Mouse (Mus musculus): ENCODE results near the gene Thtpa. TPM values are rescaled to one million over a fixed set of nuclear protein-coding genes. Genes with fewer than 3 reads are reported as not detected.

Gene Thtpa
- polyA plus RNA-seq, 1 experiment = 13.8 TPM

DNA sequence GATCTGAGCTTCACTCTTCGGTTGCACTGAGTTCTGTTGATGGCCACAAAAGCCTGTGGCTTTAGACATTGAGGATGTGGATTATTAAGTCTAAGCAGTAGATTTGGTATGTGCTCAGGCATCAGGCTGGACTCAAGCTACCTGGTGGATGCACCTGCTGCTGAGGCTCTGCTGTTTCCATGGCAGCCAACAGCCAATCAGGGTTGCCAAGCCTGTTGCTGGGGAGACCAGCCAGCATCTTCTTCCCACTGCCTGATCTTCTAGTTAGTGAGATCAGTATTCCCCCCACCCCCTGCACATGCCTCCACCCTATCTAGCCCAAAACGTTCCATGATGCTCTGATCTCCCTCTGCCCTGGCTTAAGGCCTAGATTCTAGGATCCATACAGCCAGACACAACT, 17.1 kb downstream of the Thtpa start:
- Histone ChIP-seq H3K4me3 (ENCODE audit: insufficient read depth, low read depth, low read length) (no peak overlapping the region), H3K4me1 (ENCODE audit: control insufficient read depth, insufficient read depth, low read length) (0 out of 2 replicates have a peak, but pooled peaks cover 4% of the 10 kb centered on the region), H3K27ac (ENCODE audit: insufficient read depth, low read depth, low read length) (no peak overlapping the region), H3K27me3 (replicated peaks; ENCODE audit: control insufficient read depth, insufficient read depth, low read length) (no peaks in the 10 kb centered on the region; the same call in 1 of the 2 replicates), H3K36me3 (ENCODE audit: control insufficient read depth, insufficient read depth, low read length) (no peaks in the 10 kb centered on the region)
- DNase-seq = no peak
- TF ChIP-seq CTCF (conservative IDR thresholded peaks at IDR 0.05; ENCODE audit: insufficient read depth, insufficient read length, low read depth, low read length) (no peak), POLR2A (IDR thresholded peaks at IDR 0.05; ENCODE audit: low read depth, low read length) (no peak)
- 77% methylated on average over 2 of the region's 2 CpGs for WGBS

- no peak for DNase-seq
- no peaks in the 10 kb centered on the region; the same call in 1 of the 2 replicates for H3K27me3 ChIP-seq (replicated peaks; ENCODE audit: control insufficient read depth, insufficient read depth, low read length)
- 74% methylated on average over 51 of the region's 51 CpGs for WGBS
- H3K4me3 ChIP-seq (ENCODE audit: insufficient read depth, low read depth, low read length) = no peak overlapping the region
- H3K4me1 ChIP-seq (ENCODE audit: control insufficient read depth, insufficient read depth, low read length) = 0 out of 2 replicates have a peak, but pooled peaks cover 4% of the 10 kb centered on the region
- no peak overlapping the region for H3K27ac ChIP-seq (ENCODE audit: insufficient read depth, low read depth, low read length)
- no peaks in the 10 kb centered on the region for H3K36me3 ChIP-seq (ENCODE audit: control insufficient read depth, insufficient read depth, low read length)
- TF ChIP-seq POLR2A (IDR thresholded peaks at IDR 0.05; ENCODE audit: low read depth, low read length) (no peak), CTCF (conservative IDR thresholded peaks at IDR 0.05; ENCODE audit: insufficient read depth, insufficient read length, low read depth, low read length) (no peak)
These were observed 18.9 kb downstream of the Thtpa start for GRCm38 (mm10) chr14:55113351-55113974.

- Histone ChIP-seq H3K4me1 (ENCODE audit: control insufficient read depth, insufficient read depth, low read length) (0 out of 2 replicates have a peak, but pooled peaks cover 4% of the 10 kb centered on the region), H3K27me3 (replicated peaks; ENCODE audit: control insufficient read depth, insufficient read depth, low read length) (no peaks in the 10 kb centered on the region; the same call in 1 of the 2 replicates), H3K27ac (ENCODE audit: insufficient read depth, low read depth, low read length) (no peak overlapping the region), H3K4me3 (ENCODE audit: insufficient read depth, low read depth, low read length) (peak overlapping the region; percentile 61; the same call in 1 of the 2 replicates), H3K36me3 (ENCODE audit: control insufficient read depth, insufficient read depth, low read length) (no peaks in the 10 kb centered on the region)
- WGBS = 11% methylated on average over 26 of the region's 26 CpGs
- peak; percentile 45 for TF ChIP-seq CTCF (conservative IDR thresholded peaks at IDR 0.05; ENCODE audit: insufficient read depth, insufficient read length, low read depth, low read length)
- TF ChIP-seq POLR2A (IDR thresholded peaks at IDR 0.05; ENCODE audit: low read depth, low read length) = no peak
- DNase-seq = no peak
These were observed 19.5 kb downstream of the Thtpa start for GRCm38 (mm10) chr14:55113975-55114645.

- Histone ChIP-seq H3K4me3 (ENCODE audit: insufficient read depth, low read depth, low read length) (peak overlapping the region; percentile 61), H3K27me3 (replicated peaks; ENCODE audit: control insufficient read depth, insufficient read depth, low read length) (no peaks in the 10 kb centered on the region; the same call in 1 of the 2 replicates), H3K27ac (ENCODE audit: insufficient read depth, low read depth, low read length) (no peak overlapping the region), H3K4me1 (ENCODE audit: control insufficient read depth, insufficient read depth, low read length) (0 out of 2 replicates have a peak, but pooled peaks cover 4% of the 10 kb centered on the region), H3K36me3 (ENCODE audit: control insufficient read depth, insufficient read depth, low read length) (no peaks in the 10 kb centered on the region)
- DNase-seq = peak; percentile 42
- TF ChIP-seq CTCF (conservative IDR thresholded peaks at IDR 0.05; ENCODE audit: insufficient read depth, insufficient read length, low read depth, low read length) (no peak), POLR2A (IDR thresholded peaks at IDR 0.05; ENCODE audit: low read depth, low read length) (no peak)
- under 1% methylated on average over 73 of the region's 78 CpGs for WGBS
These were observed 20.4 kb downstream of the Thtpa start for GRCm38 (mm10) chr14:55114759-55115701.

DNA sequence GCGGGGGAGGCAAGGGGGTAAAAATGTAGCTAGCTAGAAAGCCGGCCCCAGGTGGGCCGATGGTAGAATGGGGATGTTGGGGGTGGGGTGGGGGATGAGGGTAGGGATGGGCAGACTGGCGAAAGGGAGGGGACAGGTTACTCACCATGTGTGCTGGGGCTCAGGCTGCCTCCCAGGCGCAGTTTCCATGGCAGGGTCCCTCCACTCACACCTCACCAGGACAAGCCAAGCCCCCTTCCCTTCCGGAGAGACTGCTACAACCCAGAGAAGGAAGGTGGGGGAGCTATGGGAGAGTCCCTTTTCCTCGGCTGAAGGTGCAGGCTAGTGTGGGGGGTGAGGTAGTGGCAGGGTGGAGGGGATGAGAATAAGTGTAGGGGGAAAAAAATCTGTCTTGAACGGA, 21.3 kb downstream of the Thtpa start:
- Histone ChIP-seq H3K4me1 (ENCODE audit: control insufficient read depth, insufficient read depth, low read length) (0 out of 2 replicates have a peak, but pooled peaks cover 4% of the 10 kb centered on the region), H3K4me3 (ENCODE audit: insufficient read depth, low read depth, low read length) (no peak overlapping the region), H3K36me3 (ENCODE audit: control insufficient read depth, insufficient read depth, low read length) (no peaks in the 10 kb centered on the region), H3K27me3 (replicated peaks; ENCODE audit: control insufficient read depth, insufficient read depth, low read length) (no peaks in the 10 kb centered on the region; the same call in 1 of the 2 replicates), H3K27ac (ENCODE audit: insufficient read depth, low read depth, low read length) (no peak overlapping the region)
- DNase-seq = no peak
- 4% methylated on average over 8 of the region's 8 CpGs for WGBS
- no peak for TF ChIP-seq POLR2A (IDR thresholded peaks at IDR 0.05; ENCODE audit: low read depth, low read length)
- no peak for TF ChIP-seq CTCF (conservative IDR thresholded peaks at IDR 0.05; ENCODE audit: insufficient read depth, insufficient read length, low read depth, low read length)

DNA sequence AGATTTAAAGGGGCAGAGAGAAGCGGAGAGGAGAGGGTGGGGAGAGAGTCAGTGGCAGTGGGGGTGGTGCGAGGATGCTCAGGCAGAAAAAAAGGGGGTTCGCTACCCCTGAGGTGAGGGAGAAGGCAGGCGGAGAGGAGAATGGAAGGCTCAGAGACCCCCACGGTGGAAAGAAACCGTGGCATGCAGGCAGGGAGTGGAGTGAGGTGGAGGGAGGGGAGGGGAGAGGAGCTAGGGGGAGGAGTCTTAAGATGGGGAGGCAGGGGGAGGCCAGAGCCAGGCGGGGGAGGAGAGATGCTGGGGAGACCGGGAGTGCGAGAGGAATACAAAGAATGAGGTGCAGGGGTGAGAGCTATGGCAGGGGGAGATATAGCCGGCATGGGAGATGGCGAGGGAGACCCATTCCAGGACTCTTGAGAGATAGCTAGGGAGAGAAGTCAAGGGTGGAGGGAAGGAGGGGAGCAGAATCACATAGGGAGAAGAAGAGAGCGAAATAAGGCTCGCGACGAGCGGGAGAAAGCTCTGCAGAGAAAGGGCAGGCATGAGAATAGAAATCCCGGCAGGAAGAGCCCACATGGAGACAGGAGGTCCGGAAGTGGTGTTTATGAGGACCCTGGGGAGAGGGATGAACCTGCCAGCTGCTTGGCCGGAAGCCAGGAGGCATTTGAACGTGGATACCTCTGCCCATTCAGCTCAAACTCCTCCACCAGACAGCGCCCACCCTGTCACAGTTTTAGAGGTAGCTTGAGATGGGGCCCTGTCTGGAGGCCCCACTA, 22.0 kb downstream of the Thtpa start, which contains the start of gene Jph4:
Gene Jph4, minus strand, starts transcription at position 511 of the 776 bp plus-strand sequence.
- no peak for DNase-seq
- no peaks in the 10 kb centered on the region for H3K36me3 ChIP-seq (ENCODE audit: control insufficient read depth, insufficient read depth, low read length)
- H3K27me3 ChIP-seq (replicated peaks; ENCODE audit: control insufficient read depth, insufficient read depth, low read length) = no peaks in the 10 kb centered on the region; the same call in 1 of the 2 replicates
- no peak within 1 kb of the TSS for H3K27ac ChIP-seq (ENCODE audit: insufficient read depth, low read depth, low read length)
- TF ChIP-seq CTCF (conservative IDR thresholded peaks at IDR 0.05; ENCODE audit: insufficient read depth, insufficient read length, low read depth, low read length) (no peak), POLR2A (IDR thresholded peaks at IDR 0.05; ENCODE audit: low read depth, low read length) (no peak)
- H3K4me3 ChIP-seq (ENCODE audit: insufficient read depth, low read depth, low read length) = no peak within 1 kb of the TSS
- H3K4me1 ChIP-seq (ENCODE audit: control insufficient read depth, insufficient read depth, low read length) = 0 out of 2 replicates have a peak, but pooled peaks cover 4% of the 10 kb centered on the region
- WGBS = 16% methylated on average over 21 of the region's 21 CpGs
